Mouse (Mus musculus) stomach, embryonic 16.5 days (tissue): ENCODE results near the gene Txndc8. TPM values are rescaled to one million over a fixed set of nuclear protein-coding genes. Genes with fewer than 3 reads are reported as not detected.
A peak's percentile ranks its signal among the peaks of the same experiment; 100 is the strongest.

Experiments
- ATAC-seq: fragments of 200-750 bp; cut with Nextera tagmentation; 2 replicates; pipeline ENCODE4 v1.8.0; 2017; ENCODE audit warnings: moderate number of reproducible peaks, moderate TSS enrichment; ENCODE audit not compliant: insufficient read depth, low FRiP score
- H3K27ac ChIP-seq: fragments of 300-500 bp; sonication (generic); 2 replicates; pipeline ENCODE4 v1.5.1; 2014; ENCODE audit warnings: low read length
- H3K27me3 ChIP-seq: fragments of 300-500 bp; sonication (generic); 2 replicates; pipeline ENCODE4 v1.6.1; 2014; ENCODE audit warnings: low read length, control low read depth, mixed read lengths; ENCODE audit not compliant: control insufficient read depth, insufficient read depth
- H3K36me3 ChIP-seq: fragments of 300-500 bp; sonication (generic); 2 replicates; pipeline ENCODE4 v1.6.1; 2014; ENCODE audit warnings: low read length; ENCODE audit not compliant: control insufficient read depth, insufficient read depth
- H3K4me1 ChIP-seq: fragments of 300-500 bp; sonication (generic); 2 replicates; pipeline ENCODE4 v1.6.1; 2014; ENCODE audit warnings: low read length, control low read depth, mixed read lengths; ENCODE audit not compliant: control insufficient read depth, insufficient read depth
- H3K4me2 ChIP-seq: fragments of 300-500 bp; sonication (generic); 2 replicates; pipeline ENCODE4 v1.6.1; 2014; ENCODE audit warnings: low read depth, low read length, mixed read lengths
- H3K4me3 ChIP-seq: fragments of 300-500 bp; sonication (generic); replicated peaks from 2 replicates; pipeline ENCODE4 v1.5.1; 2014; ENCODE audit warnings: mild to moderate bottlenecking, low read length
- H3K9ac ChIP-seq: fragments of 300-500 bp; sonication (generic); 2 replicates; pipeline ENCODE4 v1.6.1; 2014; ENCODE audit warnings: low read length
- H3K9me3 ChIP-seq: fragments of 300-500 bp; sonication (generic); replicated peaks from 2 replicates; pipeline ENCODE4 v1.6.1; 2016; ENCODE audit warnings: low read length, control low read depth; ENCODE audit not compliant: control insufficient read depth
- WGBS: fragments of 180-500 bp; shearing (Covaris S2); extraction: QIAGEN DNeasy Blood & Tissue Kit; methylation state at CpG from one replicate; pipeline ENCODE4 v1.1.7; 2014; 5-methylcytosine and 5-hydroxymethylcytosine counted together
- polyA plus RNA-seq: library from polyadenylated mRNA; unstranded; fragments of >200 nt; fragmentation: Nextera tagmentation; extraction: Ambion mirVana; gene quantifications from 2 replicates; pipeline ENCODE4 v1.2.1, GENCODE M21; 2015

Txndc8 gene
- polyA plus RNA-seq, 1 experiment from 2014 or later, result not detected

DNA sequence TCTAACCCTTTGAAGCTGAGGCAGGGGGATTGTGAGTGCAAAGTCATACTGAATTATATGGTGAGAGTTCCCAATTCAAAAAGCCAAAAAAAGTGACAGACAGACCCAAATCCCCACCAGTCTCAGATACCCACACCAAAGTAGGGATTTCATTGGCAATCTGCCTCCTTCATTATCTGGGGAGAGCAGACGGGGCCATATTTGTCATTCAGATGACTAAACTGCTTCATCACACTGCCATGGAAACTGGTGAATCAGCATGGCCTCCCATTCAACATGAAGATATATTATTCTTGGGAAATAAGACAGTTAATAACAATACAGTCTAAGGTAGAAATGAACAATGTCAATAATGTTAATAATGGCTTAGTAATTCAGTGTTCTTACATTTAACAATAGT is 44.8 kb downstream of the Txndc8 start:
- Histone ChIP-seq H3K9me3 (no peaks in the 10 kb centered on the region), H3K27ac (no peak overlapping the region), H3K36me3 (no peaks in the 10 kb centered on the region), H3K27me3 (no peaks in the 10 kb centered on the region), H3K4me2 (no peak overlapping the region), H3K4me1 (no peaks in the 10 kb centered on the region), H3K9ac (no peak overlapping the region), H3K4me3 (no peak overlapping the region)
- no peak for ATAC-seq
- WGBS, result 40% methylated on average over 1 of the region's 1 CpGs

GRCm38 (mm10) chr4:57959056-57959455 is 49.9 kb downstream of the Txndc8 start:
- peaks cover 19% of the 10 kb centered on the region; the same call in 1 of the 2 replicates for H3K4me1 ChIP-seq
- H3K4me2 ChIP-seq, result no peak overlapping the region
- H3K4me3 ChIP-seq, result no peak overlapping the region
- H3K27ac ChIP-seq, result no peak overlapping the region
- WGBS, result 83% methylated on average over 8 of the region's 8 CpGs
- no peaks in the 10 kb centered on the region for H3K36me3 ChIP-seq
- no peaks in the 10 kb centered on the region for H3K9me3 ChIP-seq
- ATAC-seq, result no peak
- no peak overlapping the region for H3K9ac ChIP-seq
- H3K27me3 ChIP-seq, result no peaks in the 10 kb centered on the region

DNA sequence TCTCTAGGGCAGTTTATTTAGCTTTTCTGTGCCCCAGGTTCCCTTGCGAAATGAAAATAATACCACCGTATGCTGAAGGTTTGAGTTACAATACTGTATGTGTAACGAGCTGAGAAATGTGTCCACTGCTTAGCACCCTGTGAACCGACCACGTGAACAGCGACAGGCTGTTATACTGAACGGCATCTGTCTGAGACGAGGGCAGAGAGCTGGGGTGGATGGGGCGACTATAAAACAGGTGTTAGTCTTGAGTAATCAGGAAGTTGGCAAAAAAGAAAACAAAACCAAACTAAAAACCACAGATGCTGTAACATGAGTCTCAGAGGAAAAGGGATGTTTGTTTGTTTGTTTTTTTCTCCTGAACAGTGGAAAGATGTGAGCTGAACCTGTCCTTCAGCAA is 50.8 kb downstream of the Txndc8 start:
- no peak for ATAC-seq
- H3K36me3 ChIP-seq, result no peaks in the 10 kb centered on the region
- no peak overlapping the region for H3K4me2 ChIP-seq
- H3K27me3 ChIP-seq, result no peaks in the 10 kb centered on the region
- no peak overlapping the region for H3K4me3 ChIP-seq
- H3K9ac ChIP-seq, result no peak overlapping the region
- H3K9me3 ChIP-seq, result no peaks in the 10 kb centered on the region
- H3K27ac ChIP-seq, result no peak overlapping the region
- peaks cover 19% of the 10 kb centered on the region; the same call in 1 of the 2 replicates for H3K4me1 ChIP-seq
- 73% methylated on average over 9 of the region's 9 CpGs for WGBS

DNA sequence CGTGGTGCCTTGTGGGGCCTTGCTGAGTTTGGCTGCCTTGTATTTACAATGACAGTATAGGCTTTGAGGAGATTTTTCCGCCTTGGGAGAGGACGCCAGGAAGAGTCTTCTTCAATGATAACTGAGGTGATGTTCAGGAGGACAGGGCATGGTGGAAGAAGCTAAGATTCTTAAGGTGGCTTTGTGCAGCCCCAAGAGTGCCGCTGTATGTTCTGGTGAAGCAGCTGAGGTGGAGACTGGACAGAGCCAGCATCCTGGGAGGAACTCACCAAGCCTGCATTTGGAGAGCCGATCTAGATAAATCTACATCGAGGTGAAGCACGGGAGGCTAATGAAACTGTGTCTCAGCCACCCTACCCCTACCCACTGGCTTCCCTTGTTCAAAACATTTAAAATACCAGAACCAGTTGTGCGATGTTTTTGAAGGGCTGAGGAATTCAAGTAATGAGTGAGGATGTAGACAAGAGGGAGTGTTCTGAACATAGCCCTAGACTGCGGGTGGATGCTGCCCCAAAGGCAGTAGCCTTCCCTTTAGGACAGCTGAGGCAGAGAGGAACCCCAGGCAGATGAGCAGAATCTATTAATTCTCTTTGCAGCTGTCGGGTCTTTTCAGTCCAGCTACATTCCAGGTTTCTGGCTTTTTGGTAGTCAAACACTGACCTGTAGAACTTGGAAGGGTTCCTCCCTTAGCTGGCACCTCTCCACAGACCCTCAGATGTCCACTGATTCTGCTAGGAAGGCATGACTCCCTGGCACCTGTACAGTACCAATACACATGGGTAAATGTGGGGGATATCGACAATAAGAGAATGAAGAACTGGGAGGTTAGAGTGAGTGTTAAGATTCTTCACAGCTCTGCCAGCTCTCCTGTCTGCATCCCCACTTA is 51.5 kb downstream of the Txndc8 start:
- Histone ChIP-seq H3K4me3 (peak overlapping the region; percentile 75), H3K27ac (peak overlapping the region; percentile 99), H3K36me3 (no peaks in the 10 kb centered on the region), H3K4me1 (peaks cover 19% of the 10 kb centered on the region; the same call in 1 of the 2 replicates), H3K27me3 (no peaks in the 10 kb centered on the region), H3K9ac (peak overlapping the region; percentile 75), H3K9me3 (no peaks in the 10 kb centered on the region), H3K4me2 (peak overlapping the region; percentile 62)
- ATAC-seq, result no peak
- WGBS, result 39% methylated on average over 11 of the region's 11 CpGs

DNA sequence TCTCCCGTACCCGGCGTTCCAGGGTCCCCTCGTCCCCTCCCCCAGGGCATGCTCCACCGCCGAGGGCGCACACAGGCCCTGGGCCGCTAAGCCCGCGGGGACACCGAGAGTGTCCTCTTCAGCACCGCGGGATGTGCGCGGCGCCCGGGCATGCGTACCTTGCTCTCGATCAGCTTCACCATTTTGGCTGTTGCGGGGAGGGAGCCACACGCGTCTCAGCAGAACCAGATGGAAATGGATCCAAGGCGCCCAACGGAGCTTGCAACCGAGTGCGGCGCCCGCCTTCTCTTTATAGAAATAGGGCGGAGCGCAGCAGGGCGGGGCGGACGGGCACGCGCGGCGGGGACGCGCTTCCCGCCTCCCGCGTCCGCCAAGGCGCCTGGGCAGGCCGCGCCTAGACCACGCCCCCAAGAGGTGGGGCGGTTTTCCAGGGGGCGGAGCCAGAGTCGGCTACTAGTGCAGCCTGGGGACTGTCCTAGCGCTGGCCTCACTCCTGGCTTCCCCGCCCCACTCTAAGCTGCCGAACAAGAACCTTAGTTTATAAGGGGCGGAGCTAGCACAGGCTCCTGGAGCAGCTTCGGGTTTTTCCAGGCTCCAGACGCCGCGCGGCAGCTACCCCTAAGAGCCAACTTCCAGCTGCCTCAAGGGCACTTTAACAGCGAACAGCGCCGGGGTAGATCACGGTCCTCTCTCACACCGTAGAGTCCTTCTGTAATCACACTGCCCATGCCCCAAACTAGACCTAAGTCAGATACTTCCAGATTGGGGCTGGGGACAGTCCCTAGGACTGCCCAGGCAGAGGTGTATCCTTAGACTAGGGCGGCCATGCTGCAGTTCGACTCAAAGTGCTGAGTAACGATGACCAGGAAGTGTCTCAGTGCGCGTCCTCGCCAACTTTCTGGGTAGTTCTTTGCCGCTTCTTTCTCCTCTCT is 52.6 kb downstream of the Txndc8 start, which contains the start of gene Txn1:
Gene Txn1 (minus strand): TSS at position 383 of the 932 bp plus-strand sequence.
- peak; percentile 97 for ATAC-seq
- H3K27me3 ChIP-seq, result no peaks in the 10 kb centered on the region
- H3K27ac ChIP-seq, result peak within 1 kb of the TSS; percentile 99

DNA sequence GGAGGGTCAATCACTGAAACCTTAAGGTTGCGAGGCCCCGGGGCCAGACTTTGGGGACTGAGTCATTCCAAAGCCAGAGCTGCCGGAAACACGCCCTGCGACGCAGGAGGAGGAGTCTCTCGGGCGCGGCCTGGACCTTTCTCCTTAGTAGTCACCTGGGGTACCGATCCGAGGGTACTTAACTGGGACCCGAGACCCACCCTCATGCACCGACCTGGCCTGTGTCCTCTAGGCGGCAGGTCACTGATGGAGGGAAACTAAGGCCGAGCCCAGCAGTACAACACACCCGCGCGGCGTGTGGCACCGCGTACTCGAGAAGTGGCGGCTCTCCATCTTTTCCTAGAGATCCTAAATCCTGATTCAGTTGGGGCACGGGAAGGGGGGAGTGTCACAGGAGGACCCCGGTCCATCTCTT is 53.4 kb downstream of the Txndc8 start:
- peak; percentile 3; the same call in 1 of the 2 replicates for ATAC-seq
- peak overlapping the region; percentile 93 for H3K27ac ChIP-seq

More for the DNA sequence above, 52.6 kb downstream of the Txndc8 start, which contains the start of gene Txn1:
- Histone ChIP-seq H3K4me1 (peaks cover 19% of the 10 kb centered on the region; the same call in 1 of the 2 replicates), H3K36me3 (peaks cover 9% of the 10 kb centered on the region), H3K9ac (peak within 1 kb of the TSS; percentile 85), H3K4me2 (peak within 1 kb of the TSS; percentile 62), H3K4me3 (peak within 1 kb of the TSS; percentile 75), H3K9me3 (0 out of 2 replicates have a peak, but pooled peaks cover 4% of the 10 kb centered on the region)
- WGBS, result under 1% methylated on average over 71 of the region's 71 CpGs

DNA sequence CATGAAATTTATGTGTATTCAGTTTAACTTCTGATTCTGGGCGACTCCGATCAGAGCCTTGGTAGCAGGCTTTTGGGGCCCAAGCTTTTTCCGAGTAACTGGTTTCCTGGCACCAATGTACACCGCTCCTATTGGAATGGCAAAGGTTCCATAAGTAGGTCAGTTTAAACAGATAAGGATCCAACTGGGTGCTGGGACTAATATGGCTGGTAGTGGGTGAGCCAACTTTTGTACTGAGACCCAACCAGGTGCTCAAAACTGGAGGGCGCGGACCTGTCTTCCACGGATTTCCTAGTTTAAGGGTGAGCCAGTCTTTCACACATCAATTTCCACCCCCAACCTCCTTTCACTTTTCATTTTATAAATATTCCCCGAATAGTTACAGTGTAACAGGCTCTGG is 53.9 kb downstream of the Txndc8 start:
- no peak for ATAC-seq
- no peaks in the 10 kb centered on the region for H3K27me3 ChIP-seq
- WGBS, result 65% methylated on average over 8 of the region's 8 CpGs

More for the DNA sequence above, 53.4 kb downstream of the Txndc8 start:
- Histone ChIP-seq H3K9me3 (0 out of 2 replicates have a peak, but pooled peaks cover 4% of the 10 kb centered on the region), H3K4me3 (peak overlapping the region; percentile 75), H3K27me3 (no peaks in the 10 kb centered on the region), H3K36me3 (peaks cover 16% of the 10 kb centered on the region), H3K4me2 (peak overlapping the region; percentile 59), H3K4me1 (peaks cover 19% of the 10 kb centered on the region; the same call in 1 of the 2 replicates), H3K9ac (peak overlapping the region; percentile 85)
- under 1% methylated on average over 25 of the region's 25 CpGs for WGBS

GRCm38 (mm10) chr4:57954580-57954979 is 54.3 kb downstream of the Txndc8 start:
- Histone ChIP-seq H3K27ac (peak overlapping the region; percentile 93; the same call in 1 of the 2 replicates), H3K4me3 (peak overlapping the region; percentile 75), H3K4me1 (peaks cover 19% of the 10 kb centered on the region; the same call in 1 of the 2 replicates), H3K36me3 (peaks cover 20% of the 10 kb centered on the region), H3K9ac (peak overlapping the region; percentile 85), H3K27me3 (no peaks in the 10 kb centered on the region), H3K9me3 (0 out of 2 replicates have a peak, but pooled peaks cover 4% of the 10 kb centered on the region), H3K4me2 (peak overlapping the region; percentile 59)
- no peak for ATAC-seq
- WGBS, result 53% methylated on average over 6 of the region's 6 CpGs

More for the DNA sequence above, 53.9 kb downstream of the Txndc8 start:
- peak overlapping the region; percentile 93 for H3K27ac ChIP-seq
- 0 out of 2 replicates have a peak, but pooled peaks cover 4% of the 10 kb centered on the region for H3K9me3 ChIP-seq
- peaks cover 19% of the 10 kb centered on the region; the same call in 1 of the 2 replicates for H3K4me1 ChIP-seq
- peak overlapping the region; percentile 85 for H3K9ac ChIP-seq
- H3K4me3 ChIP-seq, result peak overlapping the region; percentile 75
- H3K36me3 ChIP-seq, result peaks cover 18% of the 10 kb centered on the region
- peak overlapping the region; percentile 59 for H3K4me2 ChIP-seq
